Mouse (Mus musculus) layer of hippocampus, adult 2 months (tissue): ENCODE measurements around the gene Ect2l. TPM values are rescaled to one million over a fixed set of nuclear protein-coding genes. Genes with fewer than 3 reads are reported as not detected.

Experiments used
- DNase-seq, 2 experiments: peaks; one replicate each; pipeline ENCODE4 v3.0.0; 2022; ENCODE audit warnings: low spot score in 2 of 2
- H3K27ac ChIP-seq: fragments of 200-600 bp; 2 replicates; pipeline ENCODE4 v1.8.1; 2022
- H3K4me3 ChIP-seq: fragments of 200-600 bp; 2 replicates; pipeline ENCODE4 v1.8.1; 2022; ENCODE audit warnings: mild to moderate bottlenecking
- CTCF ChIP-seq: fragments of 200-600 bp; conservative IDR thresholded peaks from 2 replicates; pipeline ENCODE4 v1.8.1; 2022; ENCODE audit warnings: antibody characterized with exemption, mild to moderate bottlenecking, moderate library complexity
- long read RNA-seq, 2 experiments: library from polyadenylated mRNA; stranded (forward); transcript quantifications; one replicate each; pipeline ENCODE4 v2.0.0; 2021; ENCODE audit warnings: borderline mapping rate in 2 of 2
- total RNA-seq, 2 experiments: library from RNA; stranded (reverse); gene quantifications; 2 replicates each; pipeline ENCODE4 v1.2.3; 2021

Ect2l gene
- under 1 TPM; 0.49 to 0.61 TPM for total RNA-seq
- long read RNA-seq, experiment 1, partial matches to known transcripts = 0 of 1 reads
- long read RNA-seq, experiment 1, other reads (novel, unspliced or antisense) = 1 of 1 reads
- long read RNA-seq, experiment 2 = 0 reads

DNA sequence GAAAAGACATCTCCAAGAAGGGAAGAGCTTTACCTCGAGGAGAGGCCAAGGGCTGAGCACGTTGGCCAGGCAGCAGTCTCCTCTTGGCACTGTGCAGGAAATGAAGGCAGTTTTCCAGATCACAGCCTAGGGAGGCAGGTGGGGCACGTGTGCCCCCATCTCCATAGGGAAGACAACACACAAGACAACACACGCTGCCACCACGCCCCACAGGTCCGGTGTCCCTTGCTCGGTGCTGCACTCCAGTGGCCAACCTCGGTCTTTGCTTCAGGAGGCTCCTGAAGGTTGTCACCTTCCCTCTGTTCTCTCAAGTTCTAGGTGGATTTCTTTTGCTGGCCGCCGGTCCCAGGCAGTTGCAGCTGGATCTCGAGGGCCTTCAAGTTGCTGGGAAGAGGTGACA lies at the start of gene Ect2l:
TSS of gene Ect2l (minus strand) at position 165 of the 400 bp plus-strand sequence.
- peak; percentile 77 for TF ChIP-seq CTCF
- DNase-seq = peak in 1 of 2 experiments; percentile 21
- Histone ChIP-seq H3K27ac (no peak within 1 kb of the TSS), H3K4me3 (no peak within 1 kb of the TSS)

DNA sequence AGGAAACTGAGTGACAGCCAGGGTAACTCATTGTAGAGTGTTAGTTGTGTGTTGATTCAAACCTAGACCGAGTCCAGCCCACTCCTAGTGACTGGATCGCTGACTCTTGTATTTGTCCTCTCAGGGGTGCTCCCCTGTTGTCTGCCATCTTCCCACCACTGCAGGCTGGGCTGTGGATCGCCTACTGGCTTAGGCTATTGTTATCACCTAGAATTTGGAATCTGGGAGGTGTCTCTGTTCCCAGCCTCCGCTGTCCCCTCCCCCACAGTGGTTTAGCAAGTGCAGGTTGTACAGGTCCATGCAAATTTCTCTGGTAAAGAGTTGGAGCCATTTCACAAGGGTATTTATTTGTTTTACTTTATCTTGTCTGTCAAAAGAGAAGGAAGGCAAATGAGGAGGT lies 40.7 kb upstream of the Ect2l start:
- Histone ChIP-seq H3K4me3 (no peak overlapping the region), H3K27ac (no peak overlapping the region)
- no peak for TF ChIP-seq CTCF
- no peak for DNase-seq

DNA sequence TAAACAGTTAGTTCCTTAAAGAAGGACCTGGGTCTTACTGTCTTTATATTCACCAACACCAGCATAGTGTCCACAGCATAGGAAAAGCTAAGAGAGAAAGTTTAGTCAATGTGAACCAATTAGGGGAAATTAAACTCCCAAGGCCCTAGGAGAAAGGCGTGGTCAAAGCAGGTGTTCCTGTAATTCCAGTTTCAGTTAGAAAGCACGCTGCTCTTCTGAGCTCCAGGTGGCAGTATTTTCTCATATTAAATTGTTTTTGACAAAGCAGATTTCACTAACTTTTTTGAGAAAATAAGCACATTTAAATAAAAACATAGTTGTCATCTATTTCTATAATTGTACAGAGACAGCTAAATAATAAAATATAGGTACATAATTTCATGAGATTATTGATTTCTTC lies 32.9 kb upstream of the Ect2l start:
- peak; percentile 77 for TF ChIP-seq CTCF
- Histone ChIP-seq H3K4me3 (no peak overlapping the region), H3K27ac (no peak overlapping the region)
- no peak for DNase-seq

DNA sequence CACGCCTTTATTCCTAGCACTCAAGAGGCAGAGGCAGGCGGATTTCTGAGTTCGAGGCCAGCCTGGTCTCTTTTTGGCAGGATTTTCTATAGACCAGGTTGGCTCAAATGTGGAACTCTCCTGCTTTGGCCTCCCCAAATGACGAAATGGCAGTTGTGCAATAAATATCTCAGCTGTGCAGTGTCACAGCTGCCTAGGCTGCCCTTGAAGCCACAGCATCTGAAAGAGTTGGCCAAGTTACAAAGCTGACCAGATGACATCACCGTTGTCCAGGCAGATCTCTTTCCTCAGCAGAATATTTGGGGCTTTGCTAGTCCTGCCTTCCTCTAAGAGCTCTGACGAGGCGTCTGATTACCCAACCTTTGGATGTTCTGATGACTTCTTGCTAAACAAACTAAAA lies 26.5 kb upstream of the Ect2l start:
- no peak for DNase-seq
- no peak for TF ChIP-seq CTCF
- Histone ChIP-seq H3K4me3 (no peak overlapping the region), H3K27ac (no peak overlapping the region)

GRCm38 (mm10) chr10:18236328-18236927 lies 25.7 kb upstream of the Ect2l start:
- no peak overlapping the region for H3K4me3 ChIP-seq
- DNase-seq = no peak
- peak; percentile 64 for TF ChIP-seq CTCF
- no peak overlapping the region for H3K27ac ChIP-seq

DNA sequence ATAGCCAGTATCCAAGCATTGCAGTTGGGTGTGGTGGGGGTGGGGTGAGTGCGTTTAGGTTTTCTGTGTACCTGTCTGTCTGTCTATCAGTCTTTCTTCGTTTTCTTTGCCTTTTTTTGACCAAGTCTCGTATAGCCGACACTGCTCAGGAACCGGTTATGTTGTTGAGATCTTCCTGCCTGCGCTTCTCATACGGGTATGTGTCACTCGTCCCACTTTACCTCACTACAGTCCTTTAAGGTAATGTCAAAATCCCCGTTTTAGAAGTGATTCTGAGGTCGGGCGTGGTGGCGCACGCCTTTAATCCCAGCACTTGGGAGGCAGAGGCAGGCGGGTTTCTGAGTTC lies 24.7 kb upstream of the Ect2l start:
- H3K27ac ChIP-seq = peak overlapping the region; percentile 97
- H3K4me3 ChIP-seq = peak overlapping the region; percentile 79
- TF ChIP-seq CTCF = no peak
- DNase-seq = no peak

DNA sequence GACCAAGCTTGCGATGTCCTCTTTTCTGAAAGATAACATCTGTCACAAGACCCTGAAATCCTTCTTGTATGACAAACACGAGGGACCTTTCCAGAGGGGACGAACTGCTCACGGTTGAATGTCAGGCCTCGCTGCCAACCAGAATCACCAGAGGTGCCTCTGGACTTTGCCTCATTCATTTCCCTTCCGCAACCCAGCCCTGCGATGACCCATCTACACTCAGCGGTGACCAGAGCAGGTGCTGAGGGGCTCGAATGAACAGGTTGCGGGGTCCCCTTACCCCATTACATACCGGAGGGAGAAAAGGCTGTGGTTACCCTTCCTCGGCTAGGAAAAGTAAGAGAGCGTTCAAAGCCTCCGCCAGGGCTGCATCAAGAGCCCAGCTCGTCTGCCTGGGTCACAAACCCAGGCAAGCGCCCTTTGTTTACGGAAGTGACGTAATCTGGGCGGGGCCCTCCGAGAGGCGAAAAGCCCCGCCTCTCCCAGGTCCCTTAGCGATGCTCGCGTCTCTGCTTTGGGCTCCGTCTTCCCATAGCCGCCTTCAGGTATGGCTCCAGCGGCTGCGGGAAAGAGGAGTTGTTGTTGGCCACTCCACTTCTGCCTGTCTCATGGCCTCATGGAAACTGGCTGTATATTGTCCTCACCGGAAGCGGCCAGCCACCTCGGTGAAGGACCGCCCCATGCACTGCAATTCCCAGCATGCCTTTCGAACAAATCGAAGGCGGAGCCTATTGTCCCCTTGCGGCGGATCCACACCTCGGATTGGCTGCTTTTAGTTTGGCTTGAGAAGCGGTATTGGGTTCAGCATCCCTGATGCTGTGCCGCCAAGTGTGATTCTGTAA lies 24.1 kb upstream of the Ect2l start, which contains the start of gene Ccdc28a:
TSS of gene Ccdc28a (minus strand) at position 439 of the 842 bp plus-strand sequence.
- DNase-seq = peak; percentile 90 to 95
- H3K4me3 ChIP-seq = peak within 1 kb of the TSS; percentile 79
- TF ChIP-seq CTCF = peak; percentile 23; the same call in 1 of the 2 replicates
- peak within 1 kb of the TSS; percentile 97 for H3K27ac ChIP-seq

GRCm38 (mm10) chr10:18233891-18234290 lies 23.2 kb upstream of the Ect2l start:
- DNase-seq = no peak
- peak overlapping the region; percentile 97 for H3K27ac ChIP-seq
- TF ChIP-seq CTCF = peak; percentile 75
- peak overlapping the region; percentile 79 for H3K4me3 ChIP-seq

DNA sequence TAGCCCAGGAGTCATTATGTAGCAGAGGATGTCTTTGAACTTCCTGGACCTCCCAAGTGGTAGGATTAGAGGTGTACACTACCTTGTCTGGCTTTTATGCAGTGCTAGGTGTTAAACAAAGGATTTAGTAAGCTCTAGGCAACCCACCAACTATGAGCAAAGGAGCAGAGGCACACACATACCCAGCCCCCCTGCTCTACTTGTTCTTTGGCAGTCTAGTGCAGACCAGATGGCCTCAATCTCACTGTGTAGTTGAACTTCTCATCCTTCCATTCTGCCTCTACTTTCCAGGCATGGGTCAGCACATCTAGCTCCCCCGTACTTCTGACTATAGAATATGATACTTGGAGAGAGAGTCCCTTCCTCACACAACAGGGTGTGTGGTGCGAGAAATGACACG lies 13.7 kb upstream of the Ect2l start:
- TF ChIP-seq CTCF = no peak
- no peak overlapping the region for H3K4me3 ChIP-seq
- peak; percentile 41 to 63 for DNase-seq
- peak overlapping the region; percentile 74 for H3K27ac ChIP-seq

- no peak for TF ChIP-seq CTCF
- DNase-seq = peak in 1 of 2 experiments; percentile 4
- no peak overlapping the region for H3K4me3 ChIP-seq
These were observed 8.7 kb upstream of the Ect2l start for GRCm38 (mm10) chr10:18219351-18219750.

GRCm38 (mm10) chr10:18214124-18214523 lies 3.4 kb upstream of the Ect2l start:
- no peak overlapping the region for H3K4me3 ChIP-seq
- TF ChIP-seq CTCF = no peak
- DNase-seq = no peak
- no peak overlapping the region for H3K27ac ChIP-seq

More at GRCm38 (mm10) chr10:18219351-18219750, 8.7 kb upstream of the Ect2l start:
- no peak overlapping the region for H3K27ac ChIP-seq

DNA sequence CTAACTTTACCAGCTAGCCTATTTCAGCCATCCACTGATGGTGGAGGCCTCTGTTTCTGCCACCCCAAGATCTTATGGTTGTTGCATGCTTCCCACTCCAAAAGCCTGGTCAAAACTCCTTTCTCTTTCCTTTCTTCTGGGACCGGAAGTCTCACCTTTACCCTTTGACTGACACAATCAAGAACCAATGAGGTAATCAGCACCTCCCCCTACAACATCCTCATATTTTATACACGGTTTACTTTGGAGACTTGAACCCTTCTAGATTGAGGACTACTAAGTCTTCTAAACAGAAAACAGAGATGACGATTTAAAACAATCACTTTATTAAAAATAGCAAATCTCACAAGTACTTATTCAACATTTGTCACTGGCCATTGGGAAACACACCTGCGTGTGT lies 2.7 kb upstream of the Ect2l start:
- no peak overlapping the region for H3K4me3 ChIP-seq
- DNase-seq = no peak
- TF ChIP-seq CTCF = no peak
- H3K27ac ChIP-seq = no peak overlapping the region

- Histone ChIP-seq H3K4me3 (no peak overlapping the region), H3K27ac (no peak overlapping the region)
- no peak for DNase-seq
- no peak for TF ChIP-seq CTCF
These were observed 571 bp downstream of the Ect2l start for GRCm38 (mm10) chr10:18210119-18210518.

DNA sequence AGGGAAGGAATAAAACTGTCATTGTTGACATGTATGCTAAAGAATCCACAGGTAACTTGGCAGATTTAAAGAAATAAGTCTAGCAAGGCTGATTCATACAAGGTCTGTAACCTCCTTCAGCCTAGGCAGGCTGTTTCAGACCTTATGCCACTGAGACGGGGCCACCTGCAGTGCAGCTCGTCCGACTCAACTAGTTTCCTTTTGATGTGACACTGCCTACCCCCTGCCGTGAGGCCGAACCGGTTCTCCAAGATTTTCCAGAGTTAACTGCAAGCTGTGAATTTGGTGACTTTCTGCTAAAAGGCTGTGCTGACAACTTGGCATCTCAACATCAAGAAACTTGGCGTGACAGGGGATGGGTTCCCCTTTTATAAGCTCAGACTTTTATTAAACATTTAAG lies 6.6 kb downstream of the Ect2l start:
- DNase-seq = no peak
- H3K27ac ChIP-seq = no peak overlapping the region
- no peak for TF ChIP-seq CTCF
- no peak overlapping the region for H3K4me3 ChIP-seq
